Mouse (Mus musculus): ENCODE data around the gene Gpr25. TPM values are rescaled to one million over a fixed set of nuclear protein-coding genes. Genes with fewer than 3 reads are reported as not detected.

Gene Gpr25
- total RNA-seq, 2 experiments from 2014 or later, result not detected

GRCm38 (mm10) chr1:136234595-136235092 lies 26.0 kb downstream of the Gpr25 start:
- ATAC-seq (replicated peaks; ENCODE audit: low FRiP score, poor library complexity, severe bottlenecking), result no peak

- no peak for ATAC-seq (replicated peaks; ENCODE audit: low FRiP score, poor library complexity, severe bottlenecking)
Observed at GRCm38 (mm10) chr1:136233892-136234594, 26.6 kb downstream of the Gpr25 start, which contains the start of gene Inava. Gene Inava (minus strand): TSS chr1:136234264.

DNA sequence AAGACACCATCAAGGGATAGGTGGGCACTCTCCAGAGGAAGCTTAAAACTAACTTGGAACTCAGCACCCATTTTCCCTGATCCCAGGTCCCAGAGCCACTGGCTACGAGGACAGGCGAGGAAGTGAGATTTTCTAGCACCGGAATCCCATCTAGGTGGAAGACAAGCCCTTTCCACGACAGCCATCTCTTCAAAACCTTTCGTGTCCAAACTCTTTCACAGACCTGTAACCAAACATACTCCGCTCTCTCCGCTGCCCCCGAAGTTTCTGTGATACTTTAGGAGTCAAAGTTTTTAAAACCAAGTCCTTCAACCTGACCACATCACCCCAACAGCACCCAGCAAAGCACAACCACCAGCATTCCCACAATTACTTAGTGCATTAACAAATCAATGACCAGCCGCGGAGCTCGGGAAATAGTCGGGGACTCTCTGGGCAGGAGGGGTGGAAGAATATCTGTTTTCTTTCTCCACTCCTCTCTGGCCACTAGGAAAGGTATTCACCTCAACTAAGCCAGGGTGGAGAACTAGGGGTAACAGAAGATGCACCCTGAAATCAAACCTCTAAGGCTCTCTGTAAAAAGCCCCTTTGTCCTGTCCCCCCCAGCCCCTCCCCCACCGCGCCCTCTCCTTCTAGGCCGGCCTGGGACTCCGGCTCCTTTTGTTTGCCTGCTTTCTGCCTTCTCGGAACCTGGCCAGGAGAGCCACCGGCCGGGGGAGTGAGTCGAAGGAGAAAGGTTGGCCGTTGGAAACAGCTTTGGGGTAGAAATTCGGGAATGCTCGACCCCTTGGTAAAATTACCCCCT lies 27.5 kb downstream of the Gpr25 start:
- no peak for ATAC-seq (replicated peaks; ENCODE audit: low FRiP score, poor library complexity, severe bottlenecking)

DNA sequence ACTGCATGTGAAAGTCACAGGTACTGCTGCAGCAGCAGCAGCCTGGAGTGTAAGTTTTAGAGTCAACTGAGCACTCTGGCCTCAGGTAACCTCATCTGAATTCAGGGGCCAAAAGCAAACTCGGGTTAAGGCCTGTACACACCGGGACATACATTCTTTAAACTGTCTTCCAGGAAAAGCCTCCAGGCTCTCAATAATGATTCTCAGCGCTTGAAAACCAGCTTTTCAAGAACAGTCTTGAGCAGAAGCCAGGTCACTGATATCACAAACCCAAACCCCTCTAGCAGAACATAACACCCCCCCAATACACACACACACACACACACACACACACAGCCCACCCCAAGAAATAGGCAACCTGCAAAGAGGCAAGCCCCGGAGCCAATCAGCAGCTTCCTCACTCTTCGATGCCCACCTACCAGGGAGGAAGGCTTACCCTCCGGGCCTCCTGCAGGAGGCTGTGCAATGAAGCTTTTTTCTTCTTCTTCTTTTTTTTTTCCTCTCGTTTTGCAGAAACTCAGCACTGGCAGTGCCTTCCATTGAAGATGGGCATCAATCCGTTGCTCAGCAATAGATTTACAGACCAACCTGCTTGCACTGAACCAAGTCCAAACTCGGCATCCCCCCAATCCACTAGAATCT lies 28.3 kb downstream of the Gpr25 start:
- no peak for ATAC-seq (replicated peaks; ENCODE audit: low FRiP score, poor library complexity, severe bottlenecking)

- ATAC-seq (replicated peaks; ENCODE audit: low FRiP score, poor library complexity, severe bottlenecking), result no peak
Observed at GRCm38 (mm10) chr1:136231596-136231995, 29.1 kb downstream of the Gpr25 start.

GRCm38 (mm10) chr1:136230201-136230600 lies 30.5 kb downstream of the Gpr25 start:
- no peak for ATAC-seq (replicated peaks; ENCODE audit: low FRiP score, poor library complexity, severe bottlenecking)

DNA sequence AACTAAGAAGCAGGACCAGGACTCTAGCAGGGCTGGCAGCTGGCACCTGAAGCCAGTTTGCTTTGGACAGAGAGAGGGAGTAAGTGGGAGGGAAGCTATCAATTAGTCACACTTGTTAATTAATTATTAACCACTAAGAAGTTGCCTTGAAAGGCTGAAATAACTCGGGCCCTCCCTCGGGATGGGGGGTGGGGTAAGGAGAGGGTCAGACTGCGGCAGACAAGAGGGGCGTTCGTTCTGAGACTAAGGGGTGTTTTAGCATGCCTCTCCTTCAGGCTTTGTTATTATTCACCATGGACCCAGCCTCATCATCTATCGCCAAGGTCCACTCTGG lies 31.7 kb downstream of the Gpr25 start:
- ATAC-seq (replicated peaks; ENCODE audit: low FRiP score, poor library complexity, severe bottlenecking), result no peak

DNA sequence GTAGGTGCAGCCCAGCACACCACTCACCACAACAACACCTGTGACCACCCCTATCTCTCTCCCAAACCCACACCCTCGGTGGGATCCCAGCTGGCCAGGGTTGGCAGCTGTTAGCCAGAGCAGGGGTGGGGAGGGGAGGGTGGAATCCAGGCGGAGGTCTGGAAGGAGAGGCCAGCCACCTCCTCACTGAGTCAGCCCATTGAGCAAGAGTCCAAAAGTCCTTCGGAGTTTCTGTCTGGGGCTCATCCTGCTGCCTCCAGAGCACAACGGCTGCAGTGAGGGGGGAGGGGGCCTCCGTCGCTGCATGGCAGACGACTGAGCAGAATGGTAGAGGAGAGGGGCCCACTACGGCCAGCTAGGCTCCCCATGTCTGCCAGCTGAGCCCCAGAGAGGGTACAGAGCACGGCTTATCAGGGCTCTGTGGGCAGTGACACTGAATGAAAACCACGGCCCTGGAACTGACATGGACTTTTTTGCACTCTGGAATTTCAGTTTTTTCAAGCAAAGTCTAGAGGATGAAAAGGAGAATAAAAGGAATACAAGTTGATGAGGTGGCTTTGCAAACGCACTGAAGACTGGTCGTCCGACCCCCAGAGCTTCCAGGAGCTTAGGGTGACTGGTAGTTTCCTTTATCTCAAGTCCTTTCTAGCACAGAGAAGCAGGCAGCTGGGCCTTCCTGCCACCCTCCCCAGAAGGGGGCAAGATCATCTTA lies 32.2 kb downstream of the Gpr25 start:
- ATAC-seq (replicated peaks; ENCODE audit: low FRiP score, poor library complexity, severe bottlenecking), result no peak

DNA sequence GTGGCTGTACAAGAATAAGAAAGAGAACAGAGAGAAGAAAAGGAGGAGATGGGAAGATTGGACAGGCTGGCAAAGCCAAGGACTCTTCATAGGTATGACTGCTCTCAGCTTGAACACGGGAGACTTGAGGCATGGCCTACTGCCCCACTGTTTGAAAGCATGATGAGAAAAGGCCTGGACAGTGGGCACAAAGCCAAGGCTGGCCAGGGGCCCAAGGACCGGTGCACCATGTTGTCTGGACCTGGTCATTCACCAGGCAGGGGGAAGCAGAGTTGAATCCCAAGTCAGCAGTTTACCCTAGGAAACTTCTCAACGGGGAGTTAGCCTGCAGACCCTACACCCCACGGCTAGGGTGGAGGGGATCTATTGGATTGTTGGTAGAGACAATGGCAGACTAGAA lies 32.8 kb downstream of the Gpr25 start:
- no peak for ATAC-seq (replicated peaks; ENCODE audit: low FRiP score, poor library complexity, severe bottlenecking)

DNA sequence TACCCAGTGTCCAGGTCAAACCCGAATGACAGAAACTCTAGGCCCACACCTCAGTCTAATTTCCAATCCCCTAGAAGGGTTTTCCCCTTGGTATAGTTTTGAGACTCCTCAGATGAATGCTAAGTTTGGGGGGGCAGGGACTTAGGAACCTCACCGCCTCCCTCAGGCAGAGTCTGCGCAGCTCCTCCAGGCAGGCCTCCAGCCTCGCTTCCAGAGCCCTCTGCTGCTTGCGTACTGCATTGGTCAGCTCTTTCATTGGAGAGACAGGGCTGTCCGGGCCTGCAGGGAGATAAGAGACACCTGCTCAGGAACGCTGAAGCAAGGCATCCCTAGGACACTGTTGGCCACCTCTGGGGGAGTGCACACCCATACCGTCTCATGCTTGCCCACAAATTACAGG lies 34.0 kb downstream of the Gpr25 start:
- no peak for ATAC-seq (replicated peaks; ENCODE audit: low FRiP score, poor library complexity, severe bottlenecking)

DNA sequence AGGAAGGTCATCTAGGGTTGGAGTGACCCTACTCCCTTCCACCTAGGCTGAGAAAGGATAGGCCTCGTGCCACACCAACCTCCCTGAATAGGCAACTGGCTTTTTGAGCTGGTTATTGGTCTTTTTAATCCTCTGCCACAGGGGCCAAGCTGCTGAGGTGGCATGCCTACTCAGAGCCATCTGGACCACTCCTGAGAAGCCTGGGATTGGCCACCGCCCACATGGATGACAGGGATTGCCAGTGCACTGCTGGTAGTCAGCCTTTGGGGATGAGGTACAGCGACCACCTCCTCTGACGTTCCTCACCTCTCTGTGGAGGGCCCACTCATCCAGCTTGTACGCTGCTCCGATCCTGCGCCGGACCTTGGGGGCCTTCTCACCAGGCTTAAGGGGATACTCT lies 34.8 kb downstream of the Gpr25 start:
- ATAC-seq (replicated peaks; ENCODE audit: low FRiP score, poor library complexity, severe bottlenecking), result no peak

- ATAC-seq (replicated peaks; ENCODE audit: low FRiP score, poor library complexity, severe bottlenecking), result no peak
Observed at GRCm38 (mm10) chr1:136223758-136224342, 36.8 kb downstream of the Gpr25 start.

DNA sequence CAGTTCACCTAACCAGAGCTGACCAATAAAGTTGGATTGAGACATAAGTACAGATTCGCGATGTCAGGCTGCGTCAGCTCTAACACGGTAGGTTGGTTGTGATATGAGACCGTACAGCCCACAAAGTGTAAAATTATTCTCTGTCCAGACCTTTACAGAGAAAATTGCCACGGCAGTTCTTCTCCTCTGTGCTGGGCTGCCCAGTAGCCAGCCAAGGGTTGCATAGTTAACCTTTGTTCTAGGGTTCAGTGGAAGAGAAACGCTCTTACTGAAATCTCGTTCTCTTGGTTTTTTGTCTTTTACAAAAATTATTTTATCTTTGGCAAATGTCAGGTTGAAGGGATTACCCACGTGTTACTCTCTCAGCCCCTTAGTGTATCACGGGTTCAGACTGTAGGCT lies 38.3 kb downstream of the Gpr25 start:
- ATAC-seq (replicated peaks; ENCODE audit: low FRiP score, poor library complexity, severe bottlenecking), result no peak

DNA sequence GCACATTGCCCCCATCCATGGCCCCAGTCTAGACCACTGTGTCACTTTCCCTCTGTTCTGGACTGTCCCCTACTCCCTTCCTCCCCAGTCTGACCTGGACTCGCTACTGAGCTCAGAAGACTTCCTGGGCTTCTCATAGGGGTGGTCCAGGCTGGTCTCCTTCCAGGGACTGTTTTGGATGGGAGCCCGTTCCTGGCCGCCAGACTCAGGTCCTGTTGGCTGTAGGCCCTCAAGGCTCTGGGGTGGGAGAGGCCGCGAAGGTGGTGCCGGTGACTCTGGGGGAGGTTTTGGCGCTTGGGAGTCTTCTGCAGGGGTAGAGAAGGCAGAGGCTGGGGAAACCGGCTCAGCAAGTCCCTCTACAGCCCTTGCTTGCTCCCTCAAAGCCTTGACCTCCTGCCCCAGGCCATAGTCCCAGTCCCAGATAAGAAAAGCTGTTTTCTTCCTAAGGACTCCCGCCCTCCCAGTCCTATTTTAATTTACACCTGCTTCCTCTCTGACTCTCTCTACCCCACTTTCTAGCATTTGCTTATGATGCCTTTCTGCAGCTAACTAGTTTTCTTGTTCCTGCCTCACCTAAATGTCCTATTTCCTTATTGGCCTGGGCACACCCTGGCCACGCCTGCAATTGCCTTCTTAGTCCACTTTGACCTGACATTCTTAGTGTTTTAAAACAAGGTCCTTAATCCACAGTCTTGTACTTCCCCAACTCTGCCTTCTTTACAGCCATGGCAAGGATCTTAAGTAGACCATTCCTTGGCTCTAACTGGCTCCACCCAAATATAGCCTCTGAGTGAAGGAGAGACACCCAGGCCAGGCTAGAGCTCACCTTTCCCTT lies 40.4 kb downstream of the Gpr25 start:
- no peak for ATAC-seq (replicated peaks; ENCODE audit: low FRiP score, poor library complexity, severe bottlenecking)

DNA sequence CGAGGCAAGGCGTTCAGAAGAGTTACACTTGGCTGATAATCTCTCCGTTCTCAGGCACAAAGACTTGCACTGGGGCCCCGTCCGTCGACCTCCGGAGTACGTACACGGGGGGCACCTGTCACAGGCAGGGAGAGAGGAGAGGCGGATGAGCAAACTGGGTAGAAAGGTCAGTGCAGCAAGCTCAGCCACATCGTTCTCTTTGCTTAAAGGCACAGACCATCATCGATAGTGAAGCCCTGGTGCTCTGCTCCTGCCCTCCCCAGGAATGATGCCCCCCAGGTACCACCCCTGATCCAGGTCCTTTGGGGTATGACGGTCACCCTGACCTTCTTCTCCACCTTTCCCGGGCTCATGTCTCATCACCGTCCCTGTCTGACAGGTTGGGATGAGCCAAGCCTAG lies 46.4 kb downstream of the Gpr25 start:
- ATAC-seq (replicated peaks; ENCODE audit: low FRiP score, poor library complexity, severe bottlenecking), result no peak

DNA sequence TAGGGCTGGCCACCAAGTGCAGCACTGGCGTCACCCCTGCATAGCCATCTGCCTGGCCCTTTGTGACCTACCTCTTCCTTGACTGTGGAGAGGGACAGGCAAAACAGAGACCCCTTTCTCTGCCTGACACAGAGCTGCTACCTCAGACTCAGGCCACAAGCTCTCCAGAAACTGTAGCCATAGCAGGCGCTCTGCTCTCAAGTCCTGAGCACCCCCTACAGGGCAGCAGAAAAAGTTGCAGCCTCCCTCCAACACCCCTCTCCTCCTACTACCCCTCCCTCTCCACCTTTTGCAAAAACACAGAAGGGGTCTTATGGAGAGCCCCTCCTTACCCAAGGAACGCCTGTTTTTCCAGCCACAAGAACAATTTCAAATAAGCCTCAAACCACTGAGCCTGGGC lies 47.9 kb downstream of the Gpr25 start, which contains the start of gene Mroh3:
TSS of gene Mroh3 (minus strand) at position 26 of the 400 bp plus-strand sequence.
- ATAC-seq (replicated peaks; ENCODE audit: low FRiP score, poor library complexity, severe bottlenecking), result no peak
